Mouse (Mus musculus): Measurements from ENCODE around the gene Fam25c. TPM values are rescaled to one million over a fixed set of nuclear protein-coding genes. Genes with fewer than 3 reads are reported as not detected.

The Fam25c gene
- total and polyA plus RNA-seq, 3 experiments = not detected

GRCm38 (mm10) chr14:34344361-34344760 is 10.9 kb downstream of the Fam25c start:
- Histone ChIP-seq H3K4me3 (replicated peaks in 1 of 3; ENCODE audit: low read depth in 2 of 3, low read length in 2 of 3, poor library complexity in 1 of 3) (no peak overlapping the region), H3K27ac (ENCODE audit: insufficient read depth, low read depth) (no peak overlapping the region), H3K27me3 (replicated peaks) (no peaks in the 10 kb centered on the region), H3K36me3 (replicated peaks in 1 of 2; ENCODE audit: control insufficient read depth in 1 of 2, insufficient read depth in 1 of 2, low read length in 1 of 2) (peaks cover 27 to 55% of the 10 kb centered on the region in 2 experiments), H3K4me2 (ENCODE audit: insufficient read depth, low read depth, poor library complexity, severe bottlenecking) (no peak overlapping the region), H3K4me1 (ENCODE audit: control insufficient read depth in 1 of 2, insufficient read depth in 2 of 2) (peaks cover 0 to 14% of the 10 kb centered on the region in 2 experiments; a peak in 1 of 4 replicates), H3K9ac (ENCODE audit: insufficient read depth, low read depth) (no peak overlapping the region), H3K9me3 (replicated peaks; ENCODE audit: low read length) (no peaks in the 10 kb centered on the region), H3K79me2 (replicated peaks; ENCODE audit: control insufficient read depth, extremely low read depth, insufficient read depth, poor library complexity, severe bottlenecking) (no peaks in the 10 kb centered on the region)
- dilution Hi-C loops (cut with MboI; ENCODE audit: extremely low pct_ligation_motif_present, extremely low pct_unique_long_range_greater_than_20kb, low sequenced_read_pairs) (no loop called here), in situ Hi-C loops (cut with MboI; ENCODE audit: low pct_ligation_motif_present, low pct_unique_long_range_greater_than_20kb, low sequenced_read_pairs) (no loop called here)
- no peak for TF ChIP-seq NELFE (IDR thresholded peaks at IDR 0.05; ENCODE audit: low read depth, low read length)
- no peak for TF ChIP-seq JUN (IDR thresholded peaks at IDR 0.05; ENCODE audit: insufficient read depth, low read depth, low read length)
- TF ChIP-seq GABPA (IDR thresholded peaks at IDR 0.05; ENCODE audit: insufficient replicate concordance, low read depth, low read length) = no peak
- TF ChIP-seq KAT2A (IDR thresholded peaks at IDR 0.05; ENCODE audit: insufficient replicate concordance, low read length) = no peak
- no peak for TF ChIP-seq ZNF384 (IDR thresholded peaks at IDR 0.05; ENCODE audit: low read depth, low read length)
- no peak for DNase-seq (ENCODE audit: extremely low read depth)

GRCm38 (mm10) chr14:34343078-34343477 is 12.2 kb downstream of the Fam25c start:
- H3K4me2 ChIP-seq (ENCODE audit: insufficient read depth, low read depth, poor library complexity, severe bottlenecking) = no peak overlapping the region
- in situ Hi-C loops (cut with MboI; ENCODE audit: low pct_ligation_motif_present, low pct_unique_long_range_greater_than_20kb, low sequenced_read_pairs) = no loop called here
- H3K36me3 ChIP-seq (replicated peaks in 1 of 2; ENCODE audit: control insufficient read depth in 1 of 2, insufficient read depth in 1 of 2, low read length in 1 of 2) = peaks cover 34 to 66% of the 10 kb centered on the region in 2 experiments
- H3K4me3 ChIP-seq (replicated peaks in 1 of 3; ENCODE audit: low read depth in 2 of 3, low read length in 2 of 3, poor library complexity in 1 of 3) = no peak overlapping the region
- H3K9me3 ChIP-seq (replicated peaks; ENCODE audit: low read length) = no peaks in the 10 kb centered on the region
- H3K79me2 ChIP-seq (replicated peaks; ENCODE audit: control insufficient read depth, extremely low read depth, insufficient read depth, poor library complexity, severe bottlenecking) = no peaks in the 10 kb centered on the region
- H3K27me3 ChIP-seq (replicated peaks) = no peaks in the 10 kb centered on the region
- DNase-seq (ENCODE audit: extremely low read depth) = peak; percentile 52
- peaks cover 0 to 14% of the 10 kb centered on the region in 2 experiments; a peak in 1 of 4 replicates for H3K4me1 ChIP-seq (ENCODE audit: control insufficient read depth in 1 of 2, insufficient read depth in 2 of 2)
- TF ChIP-seq MAZ (IDR thresholded peaks at IDR 0.05; ENCODE audit: low read depth, low read length) (no peak), USF2 (conservative IDR thresholded peaks at IDR 0.05; ENCODE audit: low read depth, low read length) (no peak), POLR2A (IDR thresholded peaks at IDR 0.05; ENCODE audit: low read depth, low read length) (no peak), IRF4 (IDR thresholded peaks at IDR 0.05; ENCODE audit: low read depth, low read length) (peak; percentile 79), EP300 (IDR thresholded peaks at IDR 0.05; ENCODE audit: low read length) (peak; percentile 73), SIN3A (IDR thresholded peaks at IDR 0.05; ENCODE audit: low read length) (no peak), BHLHE40 (IDR thresholded peaks at IDR 0.05; ENCODE audit: low read depth, low read length) (peak; percentile 47), RAD21 (IDR thresholded peaks at IDR 0.05; ENCODE audit: low read depth, low read length) (no peak), JUN (IDR thresholded peaks at IDR 0.05; ENCODE audit: insufficient read depth, low read depth, low read length) (peak; percentile 69), ETS1 (conservative IDR thresholded peaks at IDR 0.05; ENCODE audit: low read depth, low read length) (peak; percentile 21; the same call in 1 of the 2 replicates), CHD2 (IDR thresholded peaks at IDR 0.05; ENCODE audit: low read length) (no peak), SMC3 (IDR thresholded peaks at IDR 0.05; ENCODE audit: low read depth, low read length) (no peak), JUND (conservative IDR thresholded peaks at IDR 0.05; ENCODE audit: low read depth, low read length) (peak; percentile 45; the same call in 1 of the 2 replicates)
- no peak overlapping the region for H3K9ac ChIP-seq (ENCODE audit: insufficient read depth, low read depth)
- no peak overlapping the region for H3K27ac ChIP-seq (ENCODE audit: insufficient read depth, low read depth)
- dilution Hi-C loops (cut with MboI; ENCODE audit: extremely low pct_ligation_motif_present, extremely low pct_unique_long_range_greater_than_20kb, low sequenced_read_pairs) = no loop called here
